Mouse (Mus musculus): ENCODE measurements around the gene Arhgef10l.

The Arhgef10l gene

GRCm38 (mm10) chr4:140693513-140693912 is 27.7 kb upstream of the Arhgef10l start:
- DNase-seq = no peak

DNA sequence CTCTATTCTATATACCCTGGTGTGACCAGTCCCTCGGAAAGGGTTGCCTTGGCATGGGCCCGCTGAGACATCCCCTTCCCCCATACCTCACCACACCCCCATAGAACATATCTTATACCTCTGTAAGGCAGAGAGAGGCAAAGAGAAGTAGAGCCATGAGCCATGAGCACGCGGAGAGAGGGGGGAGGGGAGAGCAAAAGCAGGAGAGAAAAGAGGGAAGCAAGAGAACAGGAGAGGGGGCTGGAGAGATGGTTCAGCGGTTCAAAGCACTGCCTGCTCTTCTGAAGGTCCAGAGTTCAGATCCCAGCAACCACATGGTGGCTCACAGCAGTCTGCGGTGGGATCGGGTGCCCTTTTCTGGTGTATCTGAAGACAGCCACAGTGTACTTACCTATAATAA is 25.7 kb upstream of the Arhgef10l start:
- DNase-seq = no peak

DNA sequence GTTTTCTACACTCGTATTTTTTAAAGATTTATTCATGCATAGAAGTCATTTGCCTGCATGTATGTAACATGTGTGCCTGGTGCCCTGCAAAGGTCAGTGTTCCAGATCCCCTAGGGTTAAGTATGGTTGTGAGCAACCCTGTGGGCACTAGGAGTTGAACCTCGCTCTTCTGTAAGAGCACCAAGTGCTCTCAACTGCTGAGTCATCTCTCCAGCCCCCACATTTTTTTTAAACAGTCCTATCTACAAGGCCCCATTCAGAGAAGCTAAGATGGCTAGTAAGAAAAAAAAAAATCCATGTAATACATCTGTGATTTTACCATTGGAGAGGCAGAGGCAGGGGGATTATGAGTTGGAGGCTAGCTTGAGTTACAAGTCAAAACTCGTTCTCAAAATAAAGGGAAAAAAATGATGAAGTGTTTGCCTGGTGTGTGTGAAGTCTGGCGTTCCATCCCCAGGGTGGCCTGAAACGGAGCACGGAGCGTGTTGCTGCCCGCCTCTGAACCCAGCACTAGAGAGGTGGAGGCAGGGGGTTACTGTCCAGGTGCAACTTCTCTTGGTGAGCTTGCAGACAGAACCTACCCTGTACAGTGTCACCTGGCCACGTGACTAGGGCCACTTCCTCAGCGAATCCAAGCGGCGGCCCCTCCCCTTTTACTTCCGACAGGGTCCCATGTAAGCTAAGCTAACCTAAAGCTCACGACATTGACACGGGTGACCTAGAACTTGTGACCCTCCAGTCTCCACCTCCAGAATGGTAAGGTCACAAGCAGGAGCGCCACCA is 24.3 kb upstream of the Arhgef10l start:
- DNase-seq = no peak

GRCm38 (mm10) chr4:140688826-140689425 is 23.1 kb upstream of the Arhgef10l start:
- DNase-seq = no peak

- no peak for DNase-seq
These were observed 22.4 kb upstream of the Arhgef10l start for GRCm38 (mm10) chr4:140688044-140688825.

- DNase-seq = no peak
These were observed 19.1 kb upstream of the Arhgef10l start for GRCm38 (mm10) chr4:140684881-140685303.

DNA sequence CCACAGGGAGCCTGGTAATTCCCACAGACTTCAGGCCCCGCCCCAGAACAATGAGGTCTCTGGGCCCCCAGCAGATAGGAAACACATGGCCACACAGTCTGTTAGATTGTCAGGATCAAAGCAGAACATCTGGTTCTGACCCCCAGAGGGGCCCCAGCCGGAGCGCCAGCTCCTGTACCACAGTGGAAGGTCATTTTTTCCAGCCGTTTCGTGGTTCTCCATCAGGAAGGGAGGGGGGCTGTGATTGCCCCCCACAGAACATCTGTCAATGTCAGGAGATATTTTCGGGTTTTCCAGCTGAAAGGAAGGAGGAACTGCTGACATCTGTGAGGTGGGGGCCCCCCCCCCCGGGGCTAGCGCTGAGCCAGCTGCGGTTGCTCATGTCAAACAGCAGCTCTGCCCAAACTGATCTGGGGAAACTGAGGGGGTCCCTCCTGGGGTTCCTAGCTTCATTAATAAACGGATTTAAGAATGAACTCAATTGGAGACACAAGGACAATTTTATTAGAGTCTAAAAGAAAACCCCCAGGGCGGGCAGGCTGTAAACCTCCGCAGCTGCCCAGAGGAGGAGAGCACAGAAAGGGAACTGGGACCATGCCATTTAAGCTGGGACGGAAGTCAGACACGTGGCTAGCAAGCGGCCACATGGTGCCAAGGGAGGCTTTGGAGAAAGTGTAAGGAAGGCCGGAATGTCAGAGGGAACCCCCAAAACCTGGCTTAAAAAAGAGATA is 18.5 kb upstream of the Arhgef10l start:
- DNase-seq = no peak

DNA sequence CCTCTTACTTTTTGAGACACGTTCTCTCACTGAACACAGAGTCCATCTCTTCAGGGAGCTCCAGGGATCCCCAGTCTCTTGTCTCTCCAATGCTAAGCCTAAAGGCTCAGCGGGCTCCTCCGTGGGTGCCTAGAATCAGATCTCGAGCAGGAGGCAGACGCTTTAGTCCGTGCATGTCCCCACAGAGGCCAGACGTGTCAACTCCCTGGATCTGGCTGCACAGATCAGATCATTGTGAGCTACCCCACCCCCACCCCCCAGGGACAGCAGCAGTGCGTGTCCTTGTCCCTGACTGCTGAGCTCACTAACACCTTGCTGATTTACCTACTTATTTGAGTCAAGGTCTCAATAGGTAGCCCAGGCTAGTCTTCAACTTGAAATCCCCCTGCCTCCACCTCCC is 17.8 kb upstream of the Arhgef10l start:
- no peak for DNase-seq

- DNase-seq = no peak
These were observed 15.1 kb upstream of the Arhgef10l start for GRCm38 (mm10) chr4:140680731-140681397.

DNA sequence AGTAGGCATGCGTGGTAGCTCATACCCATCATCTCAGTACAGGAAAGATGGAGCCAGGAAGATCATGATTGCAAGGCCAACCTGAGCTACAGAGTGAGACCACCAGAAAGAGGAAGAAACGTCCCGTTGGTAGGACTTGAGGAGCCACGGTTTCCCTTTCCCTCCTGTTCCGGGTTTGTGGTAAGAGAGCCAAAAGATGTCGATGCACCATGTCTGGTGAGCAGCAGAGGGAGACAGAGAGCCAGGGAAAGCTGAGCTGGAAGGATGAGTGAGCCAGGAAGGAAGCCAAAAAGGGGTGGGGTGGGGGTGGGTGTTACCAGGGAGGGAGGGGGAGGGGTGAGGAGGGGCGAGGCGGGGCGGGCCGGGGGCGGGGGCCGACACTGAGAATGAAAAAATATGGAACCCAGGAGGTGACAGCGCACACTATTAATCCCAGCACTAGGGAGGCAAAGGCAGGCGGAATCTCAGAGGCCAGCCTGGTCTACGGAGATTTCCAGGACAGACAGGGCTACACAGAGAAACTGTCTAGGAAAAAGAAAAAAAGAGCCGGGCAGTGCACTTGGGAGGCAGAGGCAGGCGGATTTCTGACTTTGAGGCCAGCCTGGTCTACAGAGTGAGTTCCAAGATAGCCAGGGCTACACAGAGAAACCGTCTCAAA is 14.0 kb upstream of the Arhgef10l start:
- DNase-seq = peak; percentile 84 to 86

DNA sequence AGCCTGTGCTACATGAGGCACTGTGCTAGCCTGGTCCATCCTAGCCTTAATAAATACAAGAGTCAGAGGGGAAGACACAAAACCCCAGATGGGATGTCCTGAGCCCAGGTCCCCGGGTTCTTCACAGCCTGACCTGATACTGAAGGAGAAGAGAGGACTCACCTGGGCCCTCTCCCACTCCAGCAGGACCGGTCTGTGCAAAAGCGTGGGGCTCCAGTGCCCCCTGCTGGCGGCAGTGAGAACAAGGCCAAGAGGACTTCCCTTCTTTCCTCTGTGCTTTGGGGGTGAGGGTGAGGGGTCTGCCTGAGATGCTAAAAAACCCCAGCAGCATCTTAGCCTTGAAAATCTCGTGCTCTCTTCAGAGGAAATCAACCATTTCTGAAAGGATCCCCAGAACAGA is 13.2 kb upstream of the Arhgef10l start:
- DNase-seq = peak; percentile 33 to 64

- DNase-seq = peak; percentile 88 to 89
These were observed 8.6 kb upstream of the Arhgef10l start for GRCm38 (mm10) chr4:140674345-140674926.

- DNase-seq = no peak
These were observed 7.9 kb upstream of the Arhgef10l start for GRCm38 (mm10) chr4:140673527-140674264.

DNA sequence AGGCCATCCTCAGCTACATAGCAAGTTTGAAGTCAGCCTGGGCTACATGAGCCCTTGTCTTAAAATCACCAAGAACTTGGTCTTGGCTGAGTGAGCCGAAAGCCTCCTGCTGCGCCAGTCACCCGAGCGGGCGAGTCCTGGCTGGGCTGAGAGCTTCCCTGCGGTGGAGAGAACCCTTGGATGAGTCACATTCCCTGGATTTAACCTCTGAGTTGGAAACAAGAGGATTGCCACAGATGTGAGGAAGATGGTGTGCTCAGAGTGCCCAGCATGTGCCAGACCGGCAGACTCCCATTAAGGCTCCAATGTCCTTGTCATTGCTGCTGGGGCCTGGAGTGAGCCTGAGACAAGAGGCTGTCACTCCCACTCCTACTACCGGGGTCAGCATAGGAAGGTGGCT is 2.0 kb upstream of the Arhgef10l start:
- DNase-seq = no peak

DNA sequence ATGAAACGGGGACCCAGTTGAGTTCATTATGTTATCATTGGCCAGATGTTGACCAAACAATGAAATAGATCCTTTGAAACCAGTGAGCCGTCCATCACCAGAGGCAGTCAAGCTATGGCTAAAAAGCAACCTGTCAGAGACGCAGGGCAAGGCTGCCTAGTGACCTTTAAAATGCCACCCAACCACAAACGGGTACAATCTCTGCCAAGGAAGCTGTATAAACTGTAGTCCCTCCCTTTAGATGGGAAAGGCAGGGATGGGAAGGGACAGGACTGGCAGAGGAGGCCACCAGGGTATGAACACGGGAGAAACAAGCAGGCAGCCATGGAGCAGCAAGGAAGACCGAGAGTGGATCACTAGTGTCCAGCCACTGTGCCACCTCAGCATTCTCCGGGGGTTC is 759 bp downstream of the Arhgef10l start:
- no peak for DNase-seq

DNA sequence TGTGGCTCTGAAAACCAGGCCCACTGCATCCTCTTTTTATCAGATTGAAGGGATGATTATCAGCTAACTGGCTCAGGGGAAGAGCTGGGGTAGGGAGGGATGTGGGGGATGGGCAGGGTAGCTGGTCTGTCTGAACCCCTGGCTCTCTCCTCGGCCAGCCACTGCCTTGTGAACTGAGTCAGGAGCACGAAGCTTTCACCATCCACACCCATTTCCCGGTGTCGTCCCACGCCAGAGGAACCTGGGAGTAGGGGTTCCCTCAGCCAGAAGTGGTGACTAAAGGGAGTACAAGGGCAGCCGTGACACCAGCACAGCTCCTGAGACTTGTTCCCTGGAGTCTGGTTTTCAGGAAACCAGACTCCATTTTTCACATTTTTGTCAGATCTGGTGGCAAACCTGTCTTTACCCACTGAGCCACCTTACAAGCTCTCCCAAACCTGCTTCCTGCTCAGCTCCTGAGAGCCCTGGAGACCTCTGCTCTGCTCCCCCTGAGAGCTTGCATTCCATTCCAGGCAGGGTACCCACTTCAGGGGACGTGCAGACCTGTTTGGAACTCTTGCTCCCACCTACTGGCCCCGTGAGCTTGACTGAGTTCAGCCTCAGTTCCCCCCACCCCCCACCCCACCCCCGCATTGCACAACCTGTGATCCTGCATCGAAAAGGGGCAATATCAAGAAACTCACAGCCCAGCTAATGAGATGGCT is 2.8 kb downstream of the Arhgef10l start:
- DNase-seq = no peak

DNA sequence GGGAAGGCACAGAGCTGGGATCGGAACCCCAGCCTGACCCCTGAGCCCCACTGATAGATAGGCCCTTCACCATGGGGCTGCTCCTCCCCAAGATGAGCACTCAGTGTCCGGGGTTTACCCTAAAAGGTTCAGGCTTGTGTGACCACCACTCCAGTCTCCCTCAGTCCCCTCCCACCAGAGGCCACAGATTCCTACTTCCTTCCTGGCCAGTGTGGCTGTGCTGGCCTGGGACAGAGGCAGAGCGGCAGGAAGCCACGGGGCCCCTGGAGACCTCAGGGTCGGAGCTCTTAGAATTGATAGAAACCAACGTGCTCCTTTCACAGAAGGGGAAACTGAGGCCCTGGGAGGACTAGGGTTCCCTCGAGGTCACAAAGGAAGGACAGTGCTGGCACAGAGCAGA is 3.4 kb downstream of the Arhgef10l start:
- DNase-seq = no peak

DNA sequence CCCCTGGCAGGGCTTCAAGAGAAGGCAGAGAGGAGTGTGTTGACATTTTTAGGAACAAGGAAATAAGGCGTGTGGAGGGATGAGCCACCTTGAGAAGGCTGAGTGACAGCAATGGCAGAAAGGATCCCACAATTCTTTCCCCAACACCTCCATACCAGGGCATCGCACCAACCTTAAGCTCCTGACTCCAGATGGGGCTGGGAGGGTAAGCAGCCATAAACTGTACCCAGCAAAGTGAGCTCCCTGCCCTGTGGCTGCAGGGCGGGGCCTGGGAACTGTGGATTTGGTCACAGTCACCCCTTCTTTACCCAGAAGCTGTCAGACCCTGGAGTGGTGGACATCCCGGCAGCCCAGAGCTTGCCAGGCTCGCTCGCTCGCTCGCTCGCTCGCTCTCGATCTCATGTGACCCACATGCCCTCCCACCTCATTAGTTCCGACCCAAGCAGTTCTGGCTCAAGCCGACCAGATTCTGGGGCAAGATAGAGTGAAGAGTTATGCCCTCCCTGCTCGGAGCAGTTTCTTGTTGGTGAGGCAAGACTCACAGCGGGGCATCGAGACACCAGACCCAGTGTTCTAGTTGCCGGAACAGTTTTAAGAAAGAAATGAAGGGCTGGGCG is 4.3 kb downstream of the Arhgef10l start:
- no peak for DNase-seq

DNA sequence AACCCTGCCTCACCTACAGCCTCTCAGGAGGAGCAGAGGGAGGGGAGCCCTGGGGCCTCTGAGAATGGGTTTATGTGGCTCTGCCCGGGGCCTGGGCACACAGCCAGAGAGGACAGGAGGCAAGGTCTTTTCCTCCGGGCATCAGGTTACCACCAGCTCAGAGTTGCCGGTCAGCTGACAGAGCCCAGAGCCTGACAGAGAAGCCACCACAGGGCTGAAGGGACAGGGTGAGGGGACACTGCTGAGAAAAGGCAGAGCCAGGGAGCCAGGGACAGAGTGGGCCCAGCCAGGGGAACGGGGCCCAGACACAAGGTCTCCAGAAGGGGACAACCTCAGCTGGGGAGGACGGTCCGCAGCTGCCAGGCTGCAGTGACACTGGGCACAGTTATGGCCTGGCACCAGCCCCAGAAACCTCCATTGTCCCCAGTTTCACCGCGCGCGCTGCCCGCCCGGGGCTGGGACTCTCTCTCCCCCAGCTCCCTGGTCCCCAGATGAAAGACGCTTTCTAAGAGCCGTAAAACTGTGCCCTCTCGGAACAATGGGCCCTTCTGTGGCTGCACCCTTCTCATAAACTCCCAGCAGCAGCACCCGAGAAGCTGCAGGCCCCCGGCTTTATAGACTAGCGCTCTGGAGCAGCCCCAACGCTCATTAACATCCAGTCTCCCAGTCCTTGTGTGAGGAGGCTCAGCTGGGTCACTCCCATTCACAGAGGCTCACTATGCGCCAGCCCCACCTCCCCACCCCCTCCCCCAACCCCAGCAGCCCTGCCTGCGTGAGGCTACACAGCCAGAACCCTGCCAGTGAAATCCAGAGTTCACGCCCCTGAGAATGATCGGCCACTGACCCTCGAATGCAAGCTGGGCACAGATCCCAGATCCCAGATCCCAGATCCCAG is 7.9 kb downstream of the Arhgef10l start:
- peak; percentile 55 to 58 for DNase-seq

Measured in cerebellum, adult 18-20 months (tissue).